Mouse (Mus musculus) monocyte, adult 5-6 weeks (primary cell): ENCODE measurements around the gene Psmc3ip. TPM values are rescaled to one million over a fixed set of nuclear protein-coding genes. Genes with fewer than 3 reads are reported as not detected.

Experiments
- ATAC-seq: fragments of 153-309, 156-312 bp; replicated peaks from 2 replicates; pipeline ENCODE4 v1.8.0; 2017; ENCODE audit warnings: mild to moderate bottlenecking; ENCODE audit not compliant: low TSS enrichment, insufficient number of reproducible peaks, severe bottlenecking, poor library complexity, low FRiP score
- total RNA-seq: library from RNA; stranded (forward); fragments of 200-1000, 200-491, 200-594 nt; gene quantifications from 3 replicates; pipeline ENCODE4 v1.2.3, GENCODE M21; 2017

Psmc3ip gene
- total RNA-seq, 1 experiment from 2014 or later: not detected

DNA sequence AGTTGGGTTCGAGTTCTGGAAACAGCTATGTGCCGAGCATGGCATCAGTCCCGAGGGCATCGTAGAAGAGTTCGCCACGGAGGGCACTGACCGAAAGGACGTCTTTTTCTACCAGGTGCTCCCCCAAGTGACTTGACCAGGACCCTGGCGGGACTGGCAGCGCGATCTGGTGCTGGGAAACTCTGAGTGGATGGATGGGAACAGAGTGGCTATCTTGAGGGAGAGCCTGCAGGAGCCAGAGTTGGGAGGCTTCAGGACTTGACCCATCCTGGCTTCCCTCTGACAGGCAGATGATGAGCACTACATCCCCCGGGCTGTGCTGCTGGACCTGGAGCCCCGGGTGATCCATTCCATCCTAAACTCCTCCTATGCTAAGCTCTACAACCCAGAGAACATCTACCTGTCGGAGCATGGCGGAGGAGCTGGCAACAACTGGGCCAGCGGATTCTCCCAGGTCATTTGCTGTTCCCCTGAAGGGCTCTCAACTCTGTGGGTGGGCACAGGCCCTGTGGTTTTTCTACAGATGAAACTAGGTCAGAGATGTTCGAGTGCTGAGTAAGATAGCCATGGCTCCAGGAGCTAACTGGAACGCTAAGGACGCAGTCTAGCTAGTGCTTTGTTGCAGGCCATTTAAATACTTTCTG, 25.4 kb upstream of the Psmc3ip start:
- ATAC-seq: no peak

GRCm38 (mm10) chr11:101119761-101120544, 24.7 kb upstream of the Psmc3ip start, which contains the start of the genes Retreg3 and Tubg1:
TSS of gene Retreg3 (minus strand) at chr11:101119893.
TSS of gene Tubg1 (plus strand) at chr11:101119938.
- peak; percentile 91 for ATAC-seq

DNA sequence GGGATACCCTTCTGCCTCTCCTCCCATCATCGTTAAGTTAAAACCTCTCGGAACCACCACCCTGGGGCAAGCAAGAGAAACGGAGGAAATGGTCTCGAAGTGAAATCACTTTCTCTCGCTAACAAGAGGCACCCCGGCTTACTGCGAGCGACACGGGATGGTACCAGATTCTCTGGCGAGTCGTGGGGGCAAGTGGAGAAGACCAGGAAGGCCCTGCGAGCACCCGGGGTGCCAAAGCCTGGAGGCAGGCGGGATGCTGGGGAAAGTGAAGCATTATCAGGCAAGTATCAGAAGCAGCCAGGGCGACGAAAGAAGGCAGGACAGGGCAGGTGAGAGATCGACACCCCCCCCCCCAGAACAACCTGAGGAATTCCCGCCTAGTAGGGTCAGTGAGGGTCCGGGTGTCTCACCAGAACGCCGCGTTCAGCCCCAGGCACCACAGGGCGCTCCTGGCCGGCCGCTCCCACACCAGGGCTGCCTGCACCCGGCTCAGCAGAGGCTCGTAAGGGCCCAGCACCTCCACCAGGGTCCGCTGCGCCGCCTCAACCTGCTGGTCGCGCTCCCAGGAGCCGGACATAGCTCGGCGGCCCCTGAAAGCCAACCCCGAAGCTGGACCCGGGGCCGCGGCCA, 24.0 kb upstream of the Psmc3ip start:
- no peak for ATAC-seq

DNA sequence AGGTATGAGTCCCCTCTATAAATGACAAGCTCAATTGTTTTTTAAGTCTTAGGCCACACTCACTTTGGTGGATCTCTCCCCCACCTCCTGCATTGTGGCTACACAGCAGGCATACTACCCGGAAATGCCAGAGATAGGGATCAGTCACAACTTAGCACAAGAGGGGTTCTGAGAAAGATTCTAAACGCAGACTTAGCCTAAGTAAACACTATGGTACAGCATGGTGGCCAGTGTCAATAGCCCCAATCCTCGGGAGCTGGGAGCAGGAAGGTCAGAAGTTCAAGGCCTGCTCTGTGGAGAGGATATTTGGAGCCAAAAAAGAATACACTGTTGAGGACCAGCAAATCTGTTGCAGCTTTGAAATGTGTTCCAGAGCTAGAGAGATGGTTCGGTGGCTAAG, 22.9 kb upstream of the Psmc3ip start:
- ATAC-seq: no peak

- peak; percentile 64 for ATAC-seq
Observed at GRCm38 (mm10) chr11:101115564-101115963, 20.3 kb upstream of the Psmc3ip start.

DNA sequence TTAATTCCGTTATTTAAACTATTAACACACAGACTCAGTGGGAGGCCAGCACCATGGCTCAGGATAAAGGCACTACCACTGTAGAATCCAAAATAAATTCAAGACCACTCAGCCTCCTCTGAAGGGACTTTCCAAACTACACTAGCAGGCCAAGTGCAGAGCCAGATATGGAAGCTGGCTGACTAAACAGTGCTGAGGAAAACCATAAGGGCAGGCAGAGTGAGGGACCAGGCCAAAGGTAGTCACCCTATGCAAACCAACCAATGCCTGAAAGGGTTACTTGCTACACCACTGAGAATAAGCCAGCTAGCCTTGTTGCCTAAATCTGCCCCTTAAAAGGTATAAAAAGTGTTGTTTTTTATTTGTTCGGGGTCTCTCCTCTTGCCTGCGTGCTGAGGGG, 16.9 kb upstream of the Psmc3ip start:
- ATAC-seq: no peak

DNA sequence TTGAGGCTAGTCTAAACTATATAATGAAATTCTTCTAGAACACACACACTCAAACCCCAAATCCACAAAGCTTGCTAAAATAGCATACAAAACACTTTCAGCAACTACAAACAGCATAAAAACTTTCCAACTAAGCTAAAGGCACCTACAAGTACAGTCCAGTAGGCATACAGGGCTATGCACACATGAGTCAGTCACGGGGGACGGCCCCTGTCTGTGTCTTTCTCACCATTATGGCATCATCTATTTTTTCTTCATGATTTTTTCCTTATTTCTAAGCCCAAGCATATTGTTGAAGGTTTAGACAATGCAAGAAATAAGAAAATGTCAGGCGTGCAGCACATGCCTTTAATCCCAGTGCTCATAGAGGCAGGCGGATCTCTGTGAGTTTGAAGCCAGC, 15.9 kb upstream of the Psmc3ip start:
- no peak for ATAC-seq

- no peak for ATAC-seq
Observed at GRCm38 (mm10) chr11:101110708-101111107, 15.5 kb upstream of the Psmc3ip start.

DNA sequence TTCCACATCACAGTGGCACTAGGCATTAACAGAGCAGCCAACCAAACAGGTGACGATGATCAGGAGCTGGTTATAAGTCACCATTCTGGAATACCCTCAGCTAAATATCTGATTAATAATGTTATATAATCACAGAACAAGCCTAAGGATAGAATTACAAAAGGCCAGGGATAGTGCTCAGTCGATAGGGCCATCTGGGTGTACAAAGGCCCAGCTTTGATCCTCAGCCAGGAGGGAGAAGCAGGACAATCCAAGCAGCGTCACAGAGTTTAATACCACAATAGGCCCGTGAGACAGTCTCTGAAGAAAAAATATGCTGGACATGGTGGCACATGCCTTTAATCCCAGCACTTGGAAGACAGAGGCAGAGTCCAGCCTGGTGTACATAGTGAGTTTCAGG, 14.1 kb upstream of the Psmc3ip start:
- ATAC-seq: no peak

GRCm38 (mm10) chr11:101103011-101103410, 7.8 kb upstream of the Psmc3ip start:
- ATAC-seq: no peak

GRCm38 (mm10) chr11:101098231-101098630, 3.0 kb upstream of the Psmc3ip start:
- ATAC-seq: no peak

GRCm38 (mm10) chr11:101094930-101095313, 314 bp downstream of the Psmc3ip start:
- ATAC-seq: no peak

DNA sequence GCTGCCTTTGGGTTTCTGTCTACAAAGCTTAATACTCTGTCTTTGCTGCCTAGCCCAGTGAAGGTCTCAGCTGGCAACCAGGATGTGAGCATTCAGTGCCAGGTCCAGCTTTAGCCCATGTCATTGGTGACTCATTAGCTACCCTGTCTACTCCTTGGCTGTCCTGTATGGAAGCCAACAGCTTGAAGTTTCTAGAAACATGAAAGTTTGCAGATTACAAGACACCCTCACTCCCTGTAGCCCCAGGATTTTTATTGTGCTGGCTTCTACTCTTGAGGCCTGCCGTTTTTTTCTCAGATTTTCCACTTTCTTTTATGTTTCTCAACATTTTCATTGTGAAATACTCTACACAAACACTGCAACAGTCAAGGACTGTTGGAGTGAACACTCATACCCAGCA, 5.3 kb downstream of the Psmc3ip start:
- ATAC-seq: no peak

DNA sequence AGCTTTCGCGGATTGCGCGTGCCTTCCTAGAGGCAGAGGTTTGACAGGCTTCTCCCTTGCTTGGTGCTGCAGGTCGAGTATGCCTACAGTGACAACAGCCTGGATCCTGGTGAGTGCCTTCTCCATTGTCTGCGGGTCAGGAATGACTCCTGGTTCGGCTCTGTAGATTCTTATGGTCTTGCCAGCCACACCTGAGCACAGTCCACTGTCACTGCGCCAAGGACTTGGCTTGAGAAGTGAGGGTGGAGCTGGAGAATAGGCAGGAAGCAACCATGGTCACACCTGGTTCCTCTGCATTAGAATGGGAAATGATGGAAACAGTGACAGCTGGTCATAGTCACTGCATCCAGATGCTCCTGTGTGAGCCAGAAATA, 7.6 kb downstream of the Psmc3ip start:
- no peak for ATAC-seq

DNA sequence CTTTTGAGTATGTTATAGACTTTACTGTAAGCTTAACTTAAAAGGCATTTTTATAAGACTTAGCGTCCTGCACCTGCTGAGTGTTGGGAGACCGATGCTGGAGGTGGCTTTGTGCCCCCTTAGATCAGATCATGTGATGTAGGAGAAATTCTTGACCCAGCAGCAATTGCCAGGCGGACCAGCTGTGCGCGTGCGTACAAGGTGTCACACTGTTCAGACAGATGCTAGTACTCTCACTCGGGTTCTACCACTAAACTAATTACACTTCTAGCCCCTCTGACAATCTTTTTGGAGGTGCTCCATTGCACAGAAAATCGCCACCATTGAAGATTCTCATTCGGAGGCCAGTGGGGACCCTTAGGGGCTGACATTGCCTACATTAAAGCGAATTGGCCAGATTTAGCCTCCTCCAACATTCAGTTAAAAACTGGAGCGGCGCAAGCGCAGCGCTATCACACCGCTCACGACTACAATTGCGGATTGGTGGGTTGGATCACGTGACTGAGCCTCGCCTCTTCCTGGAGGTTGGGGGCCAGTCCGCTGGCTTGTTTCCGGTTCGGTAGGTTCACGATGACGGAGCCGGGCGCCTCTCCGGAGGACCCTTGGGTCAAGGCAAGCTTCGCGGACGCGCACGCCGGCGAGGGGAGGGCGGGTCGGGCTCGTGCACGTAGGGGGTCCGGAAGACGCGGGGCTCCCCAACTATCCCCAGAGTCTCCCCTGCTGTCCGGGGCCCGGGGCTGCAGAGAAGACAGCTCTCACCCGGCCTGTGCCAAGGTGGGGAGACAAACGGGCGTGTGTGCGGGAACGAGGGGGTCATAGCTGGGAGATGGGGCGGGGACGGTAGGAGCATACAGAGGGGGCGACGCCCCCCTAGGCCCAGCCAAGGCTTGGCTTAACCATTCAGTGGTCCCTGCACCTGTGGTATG, 8.2 kb downstream of the Psmc3ip start, which contains the start of gene Mlx:
Mlx (plus strand) TSS at position 522 of the 926 bp plus-strand sequence.
- ATAC-seq: peak; percentile 77

DNA sequence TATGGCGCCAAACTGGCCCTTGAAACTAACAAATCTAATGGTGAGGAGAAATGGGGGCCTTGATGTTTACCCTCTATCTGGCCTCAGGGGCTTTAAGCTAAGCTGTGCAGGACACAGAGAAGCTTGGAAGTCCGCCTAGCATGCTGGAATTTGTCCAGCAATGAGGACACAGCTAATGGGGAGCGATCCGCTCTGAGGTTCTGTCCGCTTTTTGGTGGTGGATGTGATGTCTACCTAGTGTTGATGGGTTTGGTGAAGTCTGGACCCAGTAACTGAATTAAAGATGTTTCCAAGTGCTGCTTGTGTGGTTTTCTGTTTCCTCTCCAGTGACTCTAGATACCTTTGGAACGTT, 8.9 kb downstream of the Psmc3ip start:
- no peak for ATAC-seq

- no peak for ATAC-seq
Observed at GRCm38 (mm10) chr11:101085617-101086322, 9.5 kb downstream of the Psmc3ip start.

GRCm38 (mm10) chr11:101084811-101085210, 10.4 kb downstream of the Psmc3ip start:
- no peak for ATAC-seq
